Mouse (Mus musculus) cerebellum, postnatal 14 days (tissue): ENCODE results near the gene Gpr146.

ENCODE experiments used
- DNase-seq, 2 experiments: peaks; one replicate each; pipeline ENCODE4 v3.0.0; 2021; ENCODE audit warnings: mixed read lengths in 2 of 2

The Gpr146 gene

GRCm38 (mm10) chr5:139404801-139405401 is 27.4 kb downstream of the Gpr146 start, which contains the start of gene C130050O18Rik:
Gene C130050O18Rik (plus strand): TSS chr5:139405280.
- no peak for DNase-seq

GRCm38 (mm10) chr5:139405478-139405877 is 28.0 kb downstream of the Gpr146 start:
- no peak for DNase-seq

GRCm38 (mm10) chr5:139405953-139406352 is 28.5 kb downstream of the Gpr146 start:
- no peak for DNase-seq

- DNase-seq, result peak; percentile 57 to 72
Measured at GRCm38 (mm10) chr5:139407121-139407885, 29.8 kb downstream of the Gpr146 start.

GRCm38 (mm10) chr5:139408511-139408910 is 31.0 kb downstream of the Gpr146 start:
- peak; percentile 40 to 58 for DNase-seq

GRCm38 (mm10) chr5:139409412-139409811 is 31.9 kb downstream of the Gpr146 start:
- peak in 1 of 2 experiments; percentile 40 for DNase-seq

- no peak for DNase-seq
Measured at GRCm38 (mm10) chr5:139410056-139410455, 32.6 kb downstream of the Gpr146 start.

- peak; percentile 80 to 83 for DNase-seq
Measured at GRCm38 (mm10) chr5:139411117-139411516, 33.6 kb downstream of the Gpr146 start.

- peak in 1 of 2 experiments; percentile 62 for DNase-seq
Measured at GRCm38 (mm10) chr5:139411665-139412314, 34.3 kb downstream of the Gpr146 start.

GRCm38 (mm10) chr5:139413545-139413944 is 36.0 kb downstream of the Gpr146 start:
- DNase-seq, result no peak

- DNase-seq, result no peak
Measured at GRCm38 (mm10) chr5:139415001-139415400, 37.5 kb downstream of the Gpr146 start.

GRCm38 (mm10) chr5:139416942-139417341 is 39.4 kb downstream of the Gpr146 start:
- DNase-seq, result peak in 1 of 2 experiments; percentile 75

- DNase-seq, result peak in 1 of 2 experiments; percentile 62
Measured at GRCm38 (mm10) chr5:139417480-139417879, 40.0 kb downstream of the Gpr146 start.

- no peak for DNase-seq
Measured at GRCm38 (mm10) chr5:139418110-139418509, 40.6 kb downstream of the Gpr146 start.

GRCm38 (mm10) chr5:139418633-139419032 is 41.1 kb downstream of the Gpr146 start:
- no peak for DNase-seq

- DNase-seq, result peak; percentile 84
Measured at GRCm38 (mm10) chr5:139423026-139423865, 45.7 kb downstream of the Gpr146 start, which contains the start of gene Gper1. Gene Gper1 (plus strand): TSS chr5:139423151.

- no peak for DNase-seq
Measured at GRCm38 (mm10) chr5:139425198-139425597, 47.7 kb downstream of the Gpr146 start.

- DNase-seq, result no peak
Measured at GRCm38 (mm10) chr5:139427001-139427400, 49.5 kb downstream of the Gpr146 start.

- peak; percentile 80 to 83 for DNase-seq
Measured at GRCm38 (mm10) chr5:139427989-139428388, 50.5 kb downstream of the Gpr146 start.

GRCm38 (mm10) chr5:139429818-139430341 is 52.4 kb downstream of the Gpr146 start:
- DNase-seq, result no peak

- no peak for DNase-seq
Measured at GRCm38 (mm10) chr5:139432333-139432732, 54.8 kb downstream of the Gpr146 start.
